Mouse (Mus musculus): ENCODE results near the gene Zic2. TPM values are rescaled to one million over a fixed set of nuclear protein-coding genes. Genes with fewer than 3 reads are reported as not detected.
A peak's percentile ranks its signal among the peaks of the same experiment; 100 is the strongest.

Gene Zic2
- polyA plus RNA-seq, 1 experiment from 2014 or later: 12.0 TPM

DNA sequence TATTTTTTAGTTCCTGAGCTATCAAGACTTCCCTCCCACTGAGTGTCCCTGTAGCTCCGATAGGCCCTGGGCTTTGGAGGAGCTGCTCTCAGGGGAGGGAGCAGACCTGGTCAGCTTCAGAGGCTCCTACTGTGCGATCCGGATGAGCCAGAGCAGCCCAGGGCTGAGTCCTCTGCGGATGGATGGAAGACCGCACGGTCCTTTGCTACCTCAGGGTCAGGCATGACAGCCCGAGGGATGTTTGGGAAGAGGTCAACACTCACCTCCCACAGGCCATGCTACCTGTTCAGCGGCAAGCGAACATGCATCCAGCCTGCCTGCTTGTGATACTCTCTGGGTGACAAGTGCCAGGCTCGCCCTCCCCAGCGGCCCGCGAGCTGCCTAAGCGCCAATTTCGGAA lies 5.9 kb downstream of the Zic2 start:
- Histone ChIP-seq H3K9me3 (replicated peaks) (no peaks in the 10 kb centered on the region), H3K27me3 (peaks cover 68% of the 10 kb centered on the region), H3K27ac (peak overlapping the region; percentile 86), H3K9ac (peak overlapping the region; percentile 68), H3K4me3 (peak overlapping the region; percentile 35), H3K4me2 (peak overlapping the region; percentile 57), H3K4me1 (peaks cover 56% of the 10 kb centered on the region), H3K36me3 (ENCODE audit: poor library complexity, severe bottlenecking) (peaks cover 9% of the 10 kb centered on the region; the same call in 1 of the 2 replicates)
- 12% methylated on average over 15 of the region's 15 CpGs for WGBS
- 0 out of 2 replicates have a peak, but pooled peaks have one; percentile 14 for ATAC-seq

DNA sequence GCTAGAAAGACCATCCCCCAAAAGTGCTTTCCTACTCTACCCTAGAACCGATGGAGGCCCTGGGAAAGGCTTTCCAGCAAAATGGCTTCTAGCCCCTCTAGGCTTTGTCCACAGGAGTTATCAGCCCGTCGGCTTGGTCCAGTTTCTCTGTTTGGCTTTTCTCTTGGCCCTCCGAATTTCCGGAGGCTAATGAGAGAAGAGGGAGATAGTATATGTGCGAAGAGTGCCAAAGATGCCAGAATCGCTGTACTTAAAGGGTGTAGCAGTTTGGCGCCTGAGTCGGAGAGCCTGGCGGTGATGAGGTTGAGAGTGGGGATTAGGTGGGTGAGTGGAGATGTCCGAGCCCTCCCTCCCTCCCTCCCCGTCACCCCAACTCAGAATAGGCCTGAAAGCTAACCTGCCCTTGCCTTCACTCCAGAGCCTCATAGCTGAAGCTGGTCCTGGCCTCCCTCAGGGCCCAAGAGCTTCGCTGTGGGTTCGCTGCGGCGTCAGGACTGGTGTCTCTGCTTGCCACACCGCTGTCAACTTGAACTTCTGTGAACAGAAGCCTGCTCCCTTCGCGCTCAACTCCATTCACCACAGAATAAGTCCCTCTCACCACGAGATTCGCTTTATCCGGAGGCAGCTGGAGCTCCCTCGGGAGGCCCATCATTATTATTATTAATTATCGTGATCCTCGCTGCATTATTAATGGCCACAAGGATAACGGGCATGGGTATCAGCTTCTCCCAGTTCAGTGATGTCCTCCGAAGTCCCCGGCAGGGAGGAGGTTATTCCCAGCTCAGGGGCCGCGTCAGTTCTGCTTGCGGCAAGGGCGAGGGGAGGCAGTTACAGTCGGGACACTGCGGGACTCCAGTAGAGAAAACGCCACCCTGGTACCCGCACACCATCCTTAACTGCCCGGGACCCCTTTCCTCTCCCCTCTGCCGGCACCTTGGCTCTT lies 7.1 kb downstream of the Zic2 start:
- peak; percentile 19; the same call in 1 of the 2 replicates for ATAC-seq

DNA sequence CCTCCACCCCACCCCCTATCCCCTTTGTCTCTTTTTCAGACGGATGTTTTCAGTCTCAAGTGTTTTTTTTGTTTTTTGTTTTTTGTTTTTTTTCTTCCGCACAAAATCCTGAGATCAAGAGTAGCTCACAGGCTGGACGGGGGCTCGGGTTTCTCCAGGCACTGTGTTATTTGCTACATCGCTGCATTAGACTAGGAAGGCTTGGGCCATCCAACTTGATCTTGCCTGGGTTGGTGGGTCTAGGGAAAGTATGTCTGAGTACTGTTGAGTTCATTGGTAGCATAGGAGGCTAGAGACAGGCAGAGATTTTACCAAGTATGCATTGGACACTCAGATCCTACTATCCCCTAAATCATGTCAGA lies 7.8 kb downstream of the Zic2 start:
- Histone ChIP-seq H3K27me3 (peaks cover 78% of the 10 kb centered on the region), H3K9me3 (replicated peaks) (no peaks in the 10 kb centered on the region), H3K27ac (peak overlapping the region; percentile 86), H3K4me1 (peaks cover 52% of the 10 kb centered on the region), H3K9ac (peak overlapping the region; percentile 68), H3K4me3 (peak overlapping the region; percentile 35), H3K36me3 (ENCODE audit: poor library complexity, severe bottlenecking) (peaks cover 9% of the 10 kb centered on the region; the same call in 1 of the 2 replicates), H3K4me2 (peak overlapping the region; percentile 57)
- 12% methylated on average over 5 of the region's 5 CpGs for WGBS
- no peak for ATAC-seq

More for the DNA sequence above, 7.1 kb downstream of the Zic2 start:
- H3K9me3 ChIP-seq (replicated peaks): no peaks in the 10 kb centered on the region
- H3K9ac ChIP-seq: peak overlapping the region; percentile 68
- peak overlapping the region; percentile 57 for H3K4me2 ChIP-seq
- H3K36me3 ChIP-seq (ENCODE audit: poor library complexity, severe bottlenecking): peaks cover 9% of the 10 kb centered on the region; the same call in 1 of the 2 replicates
- 5% methylated on average over 38 of the region's 38 CpGs for WGBS
- peak overlapping the region; percentile 35 for H3K4me3 ChIP-seq
- H3K27me3 ChIP-seq: peaks cover 74% of the 10 kb centered on the region
- peaks cover 52% of the 10 kb centered on the region for H3K4me1 ChIP-seq
- H3K27ac ChIP-seq: peak overlapping the region; percentile 86

- 15% methylated on average over 18 of the region's 18 CpGs for WGBS
- Histone ChIP-seq H3K9ac (peak overlapping the region; percentile 68), H3K27ac (peak overlapping the region; percentile 76; the same call in 1 of the 2 replicates), H3K27me3 (peaks cover 74% of the 10 kb centered on the region), H3K4me3 (peak overlapping the region; percentile 14), H3K4me1 (peaks cover 45% of the 10 kb centered on the region), H3K36me3 (ENCODE audit: poor library complexity, severe bottlenecking) (peaks cover 1% of the 10 kb centered on the region; the same call in 1 of the 2 replicates), H3K4me2 (peak overlapping the region; percentile 57), H3K9me3 (replicated peaks) (no peaks in the 10 kb centered on the region)
- ATAC-seq: no peak
Observed at GRCm38 (mm10) chr14:122483556-122484421, 8.6 kb downstream of the Zic2 start.

DNA sequence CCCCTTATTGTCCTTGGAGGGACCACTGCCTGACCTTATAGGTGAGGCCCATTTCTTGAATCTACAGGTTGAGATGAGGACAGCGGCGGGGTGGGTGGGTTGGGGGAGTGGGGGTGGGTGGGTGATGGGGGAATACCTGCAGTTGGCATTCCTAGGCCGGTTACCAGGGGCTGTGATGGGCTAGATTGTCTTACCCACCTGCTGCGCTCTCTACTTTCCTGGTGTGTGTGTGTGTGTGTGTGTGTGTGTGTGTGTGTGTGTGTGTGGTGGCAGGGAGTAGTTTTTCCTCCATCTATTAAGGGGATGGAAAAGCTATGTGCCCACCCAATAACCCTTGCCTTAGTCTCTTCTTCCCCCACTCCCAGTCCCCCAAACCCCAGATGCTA lies 9.2 kb downstream of the Zic2 start:
- Histone ChIP-seq H3K4me3 (peak overlapping the region; percentile 17; the same call in 1 of the 2 replicates), H3K4me1 (peaks cover 48% of the 10 kb centered on the region), H3K27ac (peak overlapping the region; percentile 76), H3K36me3 (ENCODE audit: poor library complexity, severe bottlenecking) (no peaks in the 10 kb centered on the region), H3K9me3 (replicated peaks) (no peaks in the 10 kb centered on the region), H3K27me3 (peaks cover 77% of the 10 kb centered on the region), H3K9ac (peak overlapping the region; percentile 68), H3K4me2 (peak overlapping the region; percentile 57)
- no peak for ATAC-seq
- WGBS: 25% methylated on average over 3 of the region's 4 CpGs

DNA sequence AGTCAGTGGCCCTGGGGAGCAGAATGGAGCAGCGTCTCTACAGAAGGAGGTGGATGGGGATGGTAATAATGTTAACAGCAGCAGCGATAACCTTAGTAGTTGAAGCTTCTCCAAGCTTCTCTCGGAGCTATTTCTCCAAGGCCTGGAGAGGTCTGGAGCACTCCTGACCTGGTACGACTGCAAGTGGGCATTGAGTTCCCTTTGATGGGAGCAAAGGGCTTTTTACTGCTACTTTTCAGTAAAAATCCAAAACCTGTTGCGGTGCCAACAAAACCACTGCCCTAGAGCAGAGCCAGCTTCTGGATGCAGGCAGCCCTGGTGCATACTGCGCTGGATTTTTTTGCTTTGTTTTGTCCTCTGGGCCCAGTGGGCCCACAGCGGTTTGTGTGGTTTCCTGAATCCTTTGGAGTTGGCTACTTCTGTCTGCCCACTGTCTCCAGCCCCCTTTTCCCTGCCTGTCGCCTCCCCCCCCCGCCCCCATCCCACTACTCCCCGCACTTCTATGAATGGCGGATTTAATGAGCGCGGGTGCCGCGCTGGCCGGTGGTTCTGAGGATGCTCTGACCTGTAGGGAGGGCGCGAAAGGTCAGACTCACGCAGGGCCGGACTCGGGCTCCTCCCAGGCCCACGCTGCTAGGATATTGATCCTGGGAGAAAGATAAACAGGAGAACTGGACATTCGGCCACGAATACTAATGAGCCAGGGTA lies 9.8 kb downstream of the Zic2 start:
- WGBS: 3% methylated on average over 23 of the region's 24 CpGs
- H3K4me2 ChIP-seq: peak overlapping the region; percentile 57
- H3K9ac ChIP-seq: peak overlapping the region; percentile 45
- H3K36me3 ChIP-seq (ENCODE audit: poor library complexity, severe bottlenecking): no peaks in the 10 kb centered on the region
- H3K9me3 ChIP-seq (replicated peaks): no peaks in the 10 kb centered on the region
- peak; percentile 26 for ATAC-seq
- H3K27me3 ChIP-seq: peaks cover 77% of the 10 kb centered on the region
- peak overlapping the region; percentile 76 for H3K27ac ChIP-seq
- H3K4me3 ChIP-seq: peak overlapping the region; percentile 17
- H3K4me1 ChIP-seq: peaks cover 52% of the 10 kb centered on the region

GRCm38 (mm10) chr14:122485635-122486181 lies 10.5 kb downstream of the Zic2 start:
- Histone ChIP-seq H3K4me3 (peak overlapping the region; percentile 17), H3K36me3 (ENCODE audit: poor library complexity, severe bottlenecking) (no peaks in the 10 kb centered on the region), H3K27me3 (peaks cover 75% of the 10 kb centered on the region), H3K9me3 (replicated peaks) (no peaks in the 10 kb centered on the region), H3K4me1 (peaks cover 60% of the 10 kb centered on the region), H3K9ac (peak overlapping the region; percentile 45; the same call in 1 of the 2 replicates), H3K27ac (peak overlapping the region; percentile 76; the same call in 1 of the 2 replicates), H3K4me2 (peak overlapping the region; percentile 57)
- 8% methylated on average over 12 of the region's 12 CpGs for WGBS
- no peak for ATAC-seq

DNA sequence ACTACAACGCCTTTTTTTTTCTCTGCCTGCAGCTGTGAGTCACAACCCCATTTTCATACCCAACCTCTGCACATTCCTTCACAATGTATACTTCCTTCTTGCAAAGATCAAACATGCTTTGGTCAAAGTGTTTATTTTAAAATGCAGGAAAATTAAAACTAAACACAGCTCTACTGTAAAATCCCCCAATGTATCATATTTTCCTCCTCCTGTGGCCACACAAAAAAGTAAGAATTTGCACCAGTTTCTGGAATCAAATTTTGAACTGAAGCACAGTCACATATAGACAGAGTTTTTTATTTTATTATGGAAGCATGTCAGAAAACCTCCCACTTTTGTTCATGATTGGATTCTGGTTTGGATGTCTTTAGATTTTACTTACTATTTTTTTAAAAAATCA lies 11.4 kb downstream of the Zic2 start:
- peaks cover 55% of the 10 kb centered on the region for H3K4me1 ChIP-seq
- H3K36me3 ChIP-seq (ENCODE audit: poor library complexity, severe bottlenecking): no peaks in the 10 kb centered on the region
- 28% methylated on average over 1 of the region's 1 CpGs for WGBS
- no peak overlapping the region for H3K27ac ChIP-seq
- H3K4me3 ChIP-seq: no peak overlapping the region
- H3K9me3 ChIP-seq (replicated peaks): no peaks in the 10 kb centered on the region
- no peak overlapping the region for H3K4me2 ChIP-seq
- no peak for ATAC-seq
- no peak overlapping the region for H3K9ac ChIP-seq
- H3K27me3 ChIP-seq: peaks cover 77% of the 10 kb centered on the region

DNA sequence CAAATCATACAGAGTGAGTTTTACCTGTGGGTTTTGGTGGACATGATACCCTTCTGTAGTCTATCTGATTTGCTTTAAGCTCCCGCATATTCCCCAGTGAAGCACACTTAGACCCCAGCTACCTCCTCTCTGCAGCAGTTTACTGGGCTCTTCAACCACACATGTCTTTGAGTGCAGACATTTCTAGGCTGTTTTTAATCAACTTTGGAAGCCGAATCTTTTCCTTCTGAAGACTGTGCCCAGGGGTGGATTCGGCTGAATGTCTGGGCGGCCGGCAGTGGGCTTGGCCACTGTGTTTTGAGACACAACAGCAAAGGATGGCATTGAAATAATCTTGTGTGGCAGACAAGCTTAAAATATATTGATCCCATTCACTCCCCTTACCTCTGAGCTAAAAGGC lies 12.1 kb downstream of the Zic2 start:
- peak overlapping the region; percentile 30 for H3K4me2 ChIP-seq
- H3K36me3 ChIP-seq (ENCODE audit: poor library complexity, severe bottlenecking): no peaks in the 10 kb centered on the region
- H3K4me3 ChIP-seq: no peak overlapping the region
- ATAC-seq: no peak
- no peak overlapping the region for H3K9ac ChIP-seq
- no peak overlapping the region for H3K27ac ChIP-seq
- peaks cover 50% of the 10 kb centered on the region for H3K4me1 ChIP-seq
- peaks cover 72% of the 10 kb centered on the region for H3K27me3 ChIP-seq
- 17% methylated on average over 5 of the region's 5 CpGs for WGBS
- no peaks in the 10 kb centered on the region for H3K9me3 ChIP-seq (replicated peaks)

DNA sequence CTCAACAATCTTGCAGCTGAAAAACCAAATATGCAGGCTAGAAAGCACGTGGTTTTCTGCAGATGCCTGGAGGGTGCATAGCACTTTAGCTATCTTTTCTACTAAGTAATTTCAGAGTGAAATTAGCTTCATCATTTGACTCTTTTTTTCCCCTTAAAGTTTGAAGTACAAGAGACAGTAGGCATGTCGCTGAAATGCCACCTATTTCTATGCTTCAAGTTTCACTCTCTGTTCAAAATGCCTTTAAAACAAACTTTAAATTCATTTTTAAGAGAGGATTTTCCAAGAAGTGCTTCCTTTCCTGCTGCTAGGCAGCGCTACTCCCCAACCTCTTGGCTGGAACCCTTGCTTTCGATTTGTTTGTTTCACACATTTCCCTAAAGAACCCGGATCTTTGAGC lies 13.8 kb downstream of the Zic2 start:
- H3K27ac ChIP-seq: no peak overlapping the region
- H3K9me3 ChIP-seq (replicated peaks): no peaks in the 10 kb centered on the region
- under 1% methylated on average over 5 of the region's 5 CpGs for WGBS
- H3K36me3 ChIP-seq (ENCODE audit: poor library complexity, severe bottlenecking): no peaks in the 10 kb centered on the region
- H3K9ac ChIP-seq: 0 out of 2 replicates have a peak overlapping the region, but pooled peaks have one; percentile 26
- H3K4me1 ChIP-seq: peaks cover 36% of the 10 kb centered on the region
- no peak for ATAC-seq
- peak overlapping the region; percentile 36 for H3K4me3 ChIP-seq
- peaks cover 69% of the 10 kb centered on the region for H3K27me3 ChIP-seq
- H3K4me2 ChIP-seq: peak overlapping the region; percentile 62
